Mouse (Mus musculus) fibroblast of lung, adult 2 months (primary cell): Measurements from ENCODE around the gene Fbxw9.

Experiments used
- DNase-seq: peaks from one replicate; pipeline ENCODE4 v3.0.0-alpha.2; 2011; ENCODE audit warnings: low read depth

Gene Fbxw9

DNA sequence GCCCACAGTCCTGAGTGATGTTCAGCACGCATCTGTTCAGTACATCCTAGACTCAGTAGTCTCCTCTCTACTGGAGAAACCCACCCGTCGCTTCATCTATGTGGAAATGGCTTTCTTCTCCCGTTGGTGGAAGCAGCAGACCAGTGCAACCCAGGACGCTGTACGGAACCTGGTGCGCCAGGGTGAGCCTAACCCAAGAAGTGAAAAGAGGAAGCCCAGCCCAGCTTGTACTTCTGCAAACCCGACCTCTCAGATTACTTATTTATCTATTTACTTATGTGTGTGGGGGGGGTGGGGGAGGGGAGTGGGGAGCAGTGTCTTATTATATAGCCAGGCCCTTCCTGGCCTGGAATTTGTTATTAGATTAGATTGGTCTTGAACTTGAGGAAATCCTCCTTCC, 24.8 kb downstream of the Fbxw9 start:
- no peak for DNase-seq

DNA sequence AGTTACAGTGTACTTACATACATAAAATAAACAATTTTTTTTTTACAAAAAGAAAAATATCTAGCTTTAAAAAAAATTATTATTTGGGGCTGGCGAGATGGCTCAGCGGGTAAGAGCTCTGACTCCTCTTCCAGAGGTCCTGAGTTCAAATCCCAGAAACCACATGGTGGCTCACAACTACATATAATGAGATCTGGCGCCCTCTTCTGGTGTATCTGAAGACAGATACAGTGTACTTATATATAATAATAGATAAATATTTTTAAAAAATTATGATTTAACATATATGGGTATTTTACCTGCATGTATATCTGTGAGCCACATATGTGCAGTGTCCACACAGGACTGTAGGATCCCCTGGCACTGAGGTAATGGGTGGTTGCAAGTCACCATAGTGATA, 26.4 kb downstream of the Fbxw9 start:
- no peak for DNase-seq

DNA sequence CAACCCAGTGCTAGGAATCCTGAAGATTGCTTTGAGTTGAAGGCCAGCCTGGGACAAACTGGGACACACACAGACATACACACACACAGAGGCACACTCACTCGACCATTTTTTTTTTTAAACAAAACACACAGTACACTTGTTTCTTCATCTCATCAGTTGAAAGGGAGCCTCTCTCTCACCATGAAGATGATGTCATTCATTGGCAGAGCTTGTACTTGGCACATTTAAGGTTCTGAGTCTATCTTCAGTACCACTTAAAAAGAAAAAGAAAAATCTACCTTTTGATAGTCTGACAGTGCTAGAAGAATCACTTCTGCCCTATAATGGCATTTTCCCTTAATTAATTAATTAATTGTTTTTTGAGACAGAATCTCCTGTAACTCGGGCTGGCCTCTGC, 28.9 kb downstream of the Fbxw9 start:
- DNase-seq = no peak

DNA sequence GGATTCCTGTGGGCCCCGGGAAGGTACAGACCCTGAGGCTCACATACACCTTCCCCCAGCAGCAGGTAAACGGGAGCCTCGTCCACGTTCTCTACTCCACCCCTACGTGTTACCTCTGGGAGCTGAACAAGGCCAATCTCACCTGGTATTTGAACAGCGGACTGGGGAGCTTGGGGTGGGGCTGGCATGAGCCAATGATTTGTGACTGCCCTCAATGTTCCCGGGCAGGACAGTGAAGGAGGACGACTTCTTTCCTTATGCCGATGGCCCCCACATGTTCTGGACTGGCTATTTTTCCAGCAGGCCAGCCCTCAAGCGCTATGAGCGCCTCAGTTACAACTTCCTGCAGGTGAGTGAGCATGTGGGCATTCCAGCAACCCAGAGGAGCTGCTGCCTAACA, 31.0 kb downstream of the Fbxw9 start:
- DNase-seq = no peak

DNA sequence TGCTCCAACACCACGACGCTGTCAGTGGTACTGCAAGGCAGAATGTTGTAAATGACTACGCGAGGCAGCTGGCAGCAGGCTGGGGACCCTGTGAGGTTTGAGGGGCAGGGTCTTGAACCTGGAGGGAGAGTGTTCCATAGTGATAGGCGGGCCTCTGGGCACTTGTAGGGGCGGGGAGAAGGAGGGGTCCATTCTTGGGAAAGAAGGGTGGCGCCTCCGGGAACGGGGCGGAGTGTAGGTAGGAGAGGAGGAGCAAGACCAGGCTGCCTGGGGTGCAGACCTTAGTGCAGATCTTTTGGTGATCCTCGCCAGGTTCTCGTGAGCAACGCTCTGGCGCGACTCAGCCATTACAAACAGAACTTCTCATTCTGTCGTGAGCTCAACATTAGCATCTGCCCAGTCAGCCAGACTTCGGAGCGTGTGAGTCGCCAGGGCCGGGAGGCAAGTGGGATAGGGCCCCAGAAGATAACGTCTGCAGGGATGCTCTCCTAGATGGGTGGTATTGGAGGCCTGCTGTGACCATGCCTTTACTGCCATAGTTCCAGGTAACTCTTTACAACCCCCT, 31.8 kb downstream of the Fbxw9 start:
- DNase-seq = no peak

DNA sequence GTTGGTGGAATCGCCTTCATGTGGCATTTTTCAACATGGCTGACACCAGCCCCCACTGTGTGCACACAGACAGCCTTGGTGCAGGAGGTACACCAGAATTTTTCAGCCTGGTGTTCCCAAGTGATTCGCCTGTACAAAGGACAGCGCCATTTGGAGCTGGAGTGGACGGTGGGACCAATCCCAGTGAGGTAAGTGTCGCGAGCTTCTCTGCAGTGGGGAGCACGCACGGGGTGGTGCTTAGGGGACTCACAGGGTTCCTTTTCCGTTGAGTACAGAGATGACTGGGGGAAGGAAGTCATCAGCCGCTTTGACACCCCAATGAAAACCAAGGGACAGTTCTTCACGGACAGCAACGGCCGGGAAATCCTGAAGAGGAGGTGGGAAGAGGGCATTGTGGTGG, 35.2 kb downstream of the Fbxw9 start:
- no peak for DNase-seq

DNA sequence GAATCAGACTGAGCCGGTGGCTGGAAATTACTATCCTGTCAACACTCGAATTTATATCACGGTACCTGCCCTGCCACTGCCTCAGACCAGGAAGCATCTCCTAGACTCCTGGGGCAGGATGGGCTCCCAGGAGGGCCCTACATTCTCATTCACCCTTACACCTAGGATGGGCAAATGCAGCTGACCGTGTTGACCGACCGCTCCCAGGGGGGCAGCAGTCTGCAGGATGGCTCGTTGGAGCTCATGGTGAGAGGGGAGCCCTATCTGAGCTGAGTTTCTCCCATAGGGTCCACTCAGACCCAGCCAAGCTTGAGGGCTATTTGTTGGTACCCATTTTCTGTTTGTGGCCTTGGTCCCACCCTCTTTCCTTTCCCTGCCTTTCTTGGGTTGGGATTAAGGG, 35.7 kb downstream of the Fbxw9 start:
- DNase-seq = no peak

DNA sequence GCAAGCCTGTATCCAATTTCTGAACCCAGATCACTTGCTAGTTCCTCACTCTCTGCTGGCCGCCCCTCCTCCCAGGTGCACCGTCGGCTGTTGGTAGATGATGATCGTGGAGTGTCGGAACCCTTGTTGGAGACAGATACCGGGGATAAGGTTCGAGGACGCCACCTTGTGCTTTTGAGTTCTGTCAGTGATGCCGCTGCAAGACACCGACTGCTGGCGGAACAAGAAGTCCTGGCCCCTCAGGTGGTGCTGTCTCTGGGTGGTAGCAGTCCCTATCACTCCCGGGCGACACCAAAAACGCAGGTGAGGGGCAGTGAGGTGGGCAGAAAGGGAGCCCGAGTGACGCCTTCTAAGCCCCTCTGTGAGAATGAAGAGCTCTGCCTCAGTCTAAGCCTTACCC, 36.3 kb downstream of the Fbxw9 start:
- no peak for DNase-seq

DNA sequence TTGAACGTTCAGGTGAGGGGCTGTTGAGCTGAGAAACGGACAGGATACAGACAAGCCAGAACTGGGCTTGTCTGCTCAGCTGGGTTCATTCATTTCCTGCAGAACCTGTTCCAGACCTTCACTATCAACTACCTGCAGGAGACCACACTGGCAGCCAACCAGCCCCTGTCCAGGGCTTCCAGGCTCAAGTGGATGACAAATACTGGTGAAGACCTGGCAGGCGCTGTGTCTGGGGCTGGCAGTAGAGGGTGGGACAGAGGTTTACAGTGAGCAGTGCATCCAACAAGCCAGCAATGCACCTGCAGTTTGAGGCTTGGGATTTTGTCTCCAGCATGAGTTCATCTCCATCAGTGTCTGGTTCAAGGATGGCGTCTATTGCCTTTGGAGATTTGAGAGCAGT, 37.0 kb downstream of the Fbxw9 start:
- DNase-seq = no peak

DNA sequence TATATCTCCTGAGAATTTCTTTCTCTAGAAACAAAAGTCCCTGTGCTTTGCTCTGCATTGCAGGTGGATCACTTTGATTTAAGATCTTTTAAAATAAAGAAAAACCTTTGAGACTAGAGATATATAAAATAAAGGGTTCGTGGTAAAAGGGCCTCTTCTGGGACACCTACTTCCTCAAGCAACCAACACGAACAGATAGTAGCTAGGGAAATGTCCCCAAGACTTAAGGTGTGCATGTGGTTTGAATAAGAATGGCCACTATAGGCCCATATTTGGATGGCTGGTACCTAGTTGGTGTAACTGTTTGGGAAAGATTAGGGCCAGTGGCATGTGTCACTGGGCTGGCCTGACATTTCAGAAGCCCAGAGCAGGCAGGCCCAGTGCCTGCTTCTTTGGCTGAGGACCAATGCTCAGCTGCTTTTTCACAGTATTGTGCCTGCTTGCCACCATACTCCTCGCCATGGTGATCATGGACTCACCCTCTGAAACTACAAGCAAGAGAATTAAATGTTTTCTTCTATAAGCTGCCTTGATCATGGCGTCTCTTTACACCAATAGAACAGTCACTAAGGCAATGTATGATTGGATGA, 40.3 kb downstream of the Fbxw9 start:
- DNase-seq = no peak

DNA sequence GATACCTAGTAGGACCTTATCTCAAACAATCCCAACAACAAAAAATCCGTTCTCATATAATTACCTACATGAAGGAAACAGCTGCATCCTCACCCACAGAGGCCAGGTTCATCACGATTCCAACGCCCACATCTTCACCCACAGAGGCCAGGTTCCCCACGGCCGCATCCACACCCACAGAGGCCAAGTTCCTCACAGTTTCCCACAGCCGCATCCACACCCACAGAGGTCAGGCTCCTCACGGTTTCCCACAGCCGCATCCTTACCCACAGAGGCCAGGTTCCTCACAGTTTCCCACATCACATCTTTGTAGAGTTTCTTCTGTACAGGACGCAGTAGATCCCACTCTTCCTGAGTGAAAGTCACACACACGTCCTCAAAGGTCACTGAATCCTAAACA, 53.4 kb downstream of the Fbxw9 start:
- no peak for DNase-seq

DNA sequence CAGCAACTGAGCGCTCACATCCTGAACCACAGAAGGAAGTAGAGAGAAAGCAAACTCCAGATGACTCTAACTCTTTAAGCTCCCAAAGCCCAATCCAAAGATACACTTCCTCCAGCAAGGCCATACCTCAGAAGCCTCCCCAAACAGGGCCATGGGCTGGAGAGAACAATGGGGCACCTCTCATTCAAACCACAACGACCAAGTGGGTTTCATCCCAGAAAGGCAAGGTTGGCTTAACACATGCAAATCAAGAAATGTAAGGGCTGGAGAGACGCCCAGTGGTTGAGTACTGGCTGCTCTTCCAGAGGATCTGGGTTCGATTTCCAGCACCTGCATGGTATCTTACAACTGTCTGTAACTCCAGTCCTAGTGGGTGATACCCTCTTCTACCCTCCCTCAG, 55.6 kb downstream of the Fbxw9 start:
- DNase-seq = no peak
